Mouse (Mus musculus) midbrain, embryonic 10.5 days (tissue): ENCODE measurements around the gene Eepd1. TPM values are rescaled to one million over a fixed set of nuclear protein-coding genes. Genes with fewer than 3 reads are reported as not detected.

Experiments
- polyA plus RNA-seq: library from polyadenylated mRNA; unstranded; fragments of >200 nt; fragmentation: Nextera tagmentation; extraction: Ambion mirVana; gene quantifications from 2 replicates; pipeline ENCODE4 v1.2.1, GENCODE M21; 2016

The Eepd1 gene
- polyA plus RNA-seq, 1 experiment from 2014 or later: 11.4 TPM

Other genes starting within 250 kb of the Eepd1 start
- gene Sept7, start 229.1 kb upstream of the Eepd1 start, polyA plus RNA-seq: 234 and 248 TPM in 2 replicates